Mouse (Mus musculus) thymus, adult 2 months (tissue): ENCODE data around the gene Edem2.

Experiments
- CTCF ChIP-seq: fragments of 200-500 bp; IDR thresholded peaks from 2 replicates; pipeline ENCODE4 v1.5.1; 2012; ENCODE audit warnings: mild to moderate bottlenecking, control low read depth, low read length, moderate library complexity, borderline replicate concordance; ENCODE audit not compliant: control insufficient read depth, poor library complexity, insufficient read depth; ENCODE audit errors: extremely low read depth
- POLR2A ChIP-seq: fragments of 200-500 bp; IDR thresholded peaks from 2 replicates; pipeline ENCODE4 v1.6.1; 2012; ENCODE audit warnings: mild to moderate bottlenecking, low read length, control low read depth, moderate library complexity; ENCODE audit not compliant: control insufficient read depth, poor library complexity, insufficient read depth; ENCODE audit errors: extremely low read depth

DNA sequence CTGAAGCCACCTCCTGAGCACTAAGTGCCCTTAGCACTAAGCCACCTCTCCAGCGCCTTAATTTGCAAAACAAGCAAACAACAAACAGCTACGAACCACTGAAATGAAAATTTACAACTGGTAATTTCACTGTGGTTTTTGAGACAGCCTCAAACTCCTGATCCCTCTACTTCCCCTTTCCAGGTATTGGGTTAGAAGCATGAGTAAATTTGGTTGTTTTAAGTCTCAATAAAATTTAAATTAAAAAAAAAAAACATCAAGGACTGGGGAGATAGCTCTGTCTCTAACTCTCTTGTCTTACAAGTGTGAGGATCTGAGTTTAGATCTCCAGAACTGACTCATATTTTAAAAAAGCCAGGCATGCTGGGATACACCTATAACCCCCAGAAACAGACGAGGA is 46.1 kb downstream of the Edem2 start:
- TF ChIP-seq CTCF = no peak
- TF ChIP-seq POLR2A = no peak
